In genomic region chr3:9065892-9066291, GRCm38 (mm10) we compare ENCODE assay signal across 19 mouse cellular contexts.
"Had no signal": no experiment of that assay in that cellular context is flagged by ENCODE, and none has a peak within 500 bp of the region (broad histone marks: within the 10 kb centered on the region; RNA-seq: fewer than 3 reads in every experiment).

No protein-coding gene starts in this region.

- ATAC-seq: midbrain, embryonic 16.5 days had no signal

- H3K9ac ChIP-seq: kidney, embryonic 15.5 days; liver, embryonic 13.5 days; lung, embryonic 15.5 days; midbrain, embryonic 12.5 days; neural tube, embryonic 13.5 days had no signal

- H3K27me3 ChIP-seq: liver, embryonic 13.5 days; lung, embryonic 15.5 days; neural tube, embryonic 13.5 days had no signal

- H3K27ac ChIP-seq: kidney, embryonic 15.5 days; left cerebral cortex, adult 2 months; liver, embryonic 13.5 days; lung, embryonic 15.5 days; midbrain, embryonic 12.5 days; neural tube, embryonic 13.5 days; stomach, postnatal 0 days had no signal

- H3K4me3 ChIP-seq: kidney, embryonic 15.5 days; left cerebral cortex, adult 2 months; liver, embryonic 13.5 days; lung, embryonic 15.5 days; midbrain, embryonic 12.5 days; myocyte; neural tube, embryonic 13.5 days had no signal

- H3K4me1 ChIP-seq: kidney, embryonic 15.5 days; liver, embryonic 13.5 days; lung, embryonic 15.5 days; midbrain, embryonic 12.5 days; neural tube, embryonic 13.5 days had no signal

- H3K9me3 ChIP-seq: kidney, embryonic 15.5 days; liver, embryonic 13.5 days; lung, embryonic 15.5 days; midbrain, embryonic 12.5 days; neural tube, embryonic 13.5 days had no signal

- DNase-seq: kidney, adult 11 months; kidney, adult 8-10 months; kidney, postnatal 10 days; kidney, postnatal 36 days; layer of hippocampus, postnatal 36 days; liver, embryonic 13.5 days; lung, postnatal 4 days; right cerebral cortex, adult 18-20 months; right cerebral cortex, postnatal 14 days; right cerebral cortex, postnatal 4 days; thymus, postnatal 25 days had no signal

- H3K36me3 ChIP-seq: kidney, embryonic 15.5 days; liver, embryonic 13.5 days; lung, embryonic 15.5 days; midbrain, embryonic 12.5 days; neural tube, embryonic 13.5 days had no signal

- H3K4me2 ChIP-seq: kidney, embryonic 15.5 days; liver, embryonic 13.5 days; lung, embryonic 15.5 days; midbrain, embryonic 12.5 days; neural tube, embryonic 13.5 days had no signal
